Comparison of ENCODE assay signal across 9 mouse cellular contexts in the genomic region with DNA sequence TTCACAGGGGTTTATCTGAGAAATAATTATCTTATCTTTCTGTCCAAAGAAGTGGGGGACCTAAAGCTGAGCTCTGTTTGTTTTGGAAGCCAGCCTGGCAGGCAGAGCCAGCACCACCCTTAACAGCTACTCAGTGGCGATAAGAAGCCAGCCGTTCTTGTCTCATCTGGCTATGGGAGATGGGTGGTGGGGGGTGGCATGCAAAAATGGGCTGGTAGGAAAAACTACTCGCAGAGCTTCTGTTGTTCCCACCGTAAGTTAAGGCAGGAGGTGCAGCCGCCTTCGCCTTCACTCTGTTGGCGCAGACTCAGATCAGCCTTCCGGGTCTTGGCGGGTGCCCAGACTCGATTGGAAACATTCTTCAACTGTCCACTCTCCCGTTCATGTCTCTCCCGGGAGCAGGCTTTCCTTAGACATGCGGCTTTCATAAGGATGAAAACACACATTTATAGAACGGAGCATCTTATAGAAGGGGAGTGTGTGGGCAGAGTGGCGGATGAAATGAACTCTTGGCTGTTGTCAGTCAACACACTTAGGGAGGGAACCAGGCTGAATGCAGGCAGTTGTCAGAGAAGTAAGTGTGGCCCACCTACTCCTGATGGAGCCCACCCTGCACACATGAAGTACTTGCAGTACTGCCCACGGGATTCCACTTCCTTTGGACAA.
DNase-seq lines count a peak whose midpoint lies in the region; ATAC-seq and TF ChIP-seq lines count a peak whose summit lies in the region.
"Had no signal": no experiment of that assay in that cellular context is flagged by ENCODE, and none has a peak within 500 bp of the region (broad histone marks: within the 10 kb centered on the region; RNA-seq: fewer than 3 reads in every experiment).

No protein-coding gene starts in this region.

- no peaks in the 10 kb centered on the region for H3K27me3 ChIP-seq in midbrain, postnatal 0 days (ENCODE audit: insufficient read depth, low read length)
- H3K27me3 ChIP-seq in midbrain, embryonic 10.5 days (ENCODE audit: low read depth, poor library complexity, severe bottlenecking), result no peaks in the 10 kb centered on the region
- no peaks in the 10 kb centered on the region for H3K27me3 ChIP-seq in intestine, embryonic 15.5 days (replicated peaks)
- H3K27me3 ChIP-seq in forebrain, embryonic 14.5 days (replicated peaks; ENCODE audit: control insufficient read depth, insufficient read depth, low read length), result no peaks in the 10 kb centered on the region
- H3K27me3 ChIP-seq: limb, embryonic 12.5 days had no signal

- no peaks in the 10 kb centered on the region for H3K9me3 ChIP-seq in midbrain, postnatal 0 days (ENCODE audit: low read length)
- H3K9me3 ChIP-seq in midbrain, embryonic 10.5 days (replicated peaks), result no peaks in the 10 kb centered on the region
- H3K9me3 ChIP-seq in intestine, embryonic 15.5 days, result no peaks in the 10 kb centered on the region
- H3K9me3 ChIP-seq in forebrain, embryonic 14.5 days (replicated peaks; ENCODE audit: control insufficient read depth, low read length), result no peaks in the 10 kb centered on the region
- H3K9me3 ChIP-seq: limb, embryonic 12.5 days had no signal

- no peak for ATAC-seq in midbrain, postnatal 0 days (ENCODE audit: low FRiP score)
- peak; percentile 52; the same call in 1 of the 2 replicates for ATAC-seq in intestine, embryonic 15.5 days
- ATAC-seq in forebrain, embryonic 14.5 days, result no peak

- H3K4me3 ChIP-seq in midbrain, postnatal 0 days (ENCODE audit: low read depth, low read length), result 0 out of 2 replicates have a peak overlapping the region, but pooled peaks have one; percentile 5
- H3K4me3 ChIP-seq in midbrain, embryonic 10.5 days, result no peak overlapping the region
- 0 out of 2 replicates have a peak overlapping the region, but pooled peaks have one; percentile 6 for H3K4me3 ChIP-seq in intestine, embryonic 15.5 days (replicated peaks)
- no peak overlapping the region for H3K4me3 ChIP-seq in forebrain, embryonic 14.5 days (ENCODE audit: low read depth, low read length)
- H3K4me3 ChIP-seq: limb, embryonic 12.5 days had no signal

- peak overlapping the region; percentile 20; the same call in 1 of the 2 replicates for H3K4me2 ChIP-seq in midbrain, postnatal 0 days (ENCODE audit: low read depth, low read length, poor library complexity, severe bottlenecking)
- H3K4me2 ChIP-seq in intestine, embryonic 15.5 days (replicated peaks), result peak overlapping the region; percentile 43
- H3K4me2 ChIP-seq in forebrain, embryonic 14.5 days (ENCODE audit: low read length), result no peak overlapping the region
- H3K4me2 ChIP-seq: limb, embryonic 12.5 days had no signal

- 69% methylated on average over 16 of the region's 16 CpGs for WGBS in midbrain, postnatal 0 days
- 87% methylated on average over 16 of the region's 16 CpGs for WGBS in midbrain, embryonic 10.5 days
- 44% methylated on average over 16 of the region's 16 CpGs for WGBS in intestine, embryonic 15.5 days
- 62% methylated on average over 16 of the region's 16 CpGs for WGBS in forebrain, embryonic 14.5 days

- no peak overlapping the region for H3K9ac ChIP-seq in midbrain, postnatal 0 days (replicated peaks; ENCODE audit: low read length, poor library complexity, severe bottlenecking)
- no peak overlapping the region for H3K9ac ChIP-seq in intestine, embryonic 15.5 days
- H3K9ac ChIP-seq in forebrain, embryonic 14.5 days (ENCODE audit: low read length), result no peak overlapping the region
- H3K9ac ChIP-seq: limb, embryonic 12.5 days had no signal

- TF ChIP-seq CTCF in midbrain, postnatal 0 days (IDR thresholded peaks at IDR 0.05), result no peak

- H3K27ac ChIP-seq in midbrain, postnatal 0 days (ENCODE audit: low read depth, low read length), result no peak overlapping the region
- no peak overlapping the region for H3K27ac ChIP-seq in midbrain, embryonic 10.5 days (replicated peaks)
- H3K27ac ChIP-seq in intestine, embryonic 15.5 days, result no peak overlapping the region
- H3K27ac ChIP-seq in forebrain, embryonic 14.5 days (ENCODE audit: low read depth, low read length), result no peak overlapping the region
- H3K27ac ChIP-seq: limb, embryonic 12.5 days had no signal

- peak; percentile 71 to 73 for DNase-seq in cerebellum, postnatal 14 days
- no peak for DNase-seq in cerebellum, adult 9-11 months
- peak; percentile 49 for DNase-seq in midbrain, postnatal 0 days (ENCODE audit: low spot score)
- no peak for DNase-seq in midbrain, embryonic 10.5 days (ENCODE audit: low spot score)
- peak; percentile 36 to 40 for DNase-seq in lung, postnatal 4 days
- no peak for DNase-seq in embryo, embryonic 11 days
- DNase-seq in forebrain, embryonic 14.5 days (ENCODE audit: low spot score), result no peak

- H3K4me1 ChIP-seq in midbrain, postnatal 0 days (ENCODE audit: insufficient read depth, low read length), result no peaks in the 10 kb centered on the region
- peaks cover 11% of the 10 kb centered on the region for H3K4me1 ChIP-seq in midbrain, embryonic 10.5 days
- peaks cover 11% of the 10 kb centered on the region for H3K4me1 ChIP-seq in intestine, embryonic 15.5 days (replicated peaks)
- H3K4me1 ChIP-seq in forebrain, embryonic 14.5 days (ENCODE audit: control insufficient read depth, insufficient read depth, low read length), result no peaks in the 10 kb centered on the region; the same call in 1 of the 2 replicates

- H3K36me3 ChIP-seq in midbrain, postnatal 0 days (ENCODE audit: insufficient read depth, low read length), result no peaks in the 10 kb centered on the region
- H3K36me3 ChIP-seq in midbrain, embryonic 10.5 days, result no peaks in the 10 kb centered on the region
- no peaks in the 10 kb centered on the region for H3K36me3 ChIP-seq in intestine, embryonic 15.5 days
- H3K36me3 ChIP-seq in forebrain, embryonic 14.5 days (ENCODE audit: control insufficient read depth, insufficient read depth, low read length), result no peaks in the 10 kb centered on the region
- H3K36me3 ChIP-seq: limb, embryonic 12.5 days had no signal

Comparison
In these comparisons a context has a peak if more than half of its experiments do, and no peak if none do; other contexts are left out.
1. DNase-seq: peak in cerebellum, postnatal 14 days (2 of 2), midbrain, postnatal 0 days (single experiment) and lung, postnatal 4 days (2 of 2); none in cerebellum, adult 9-11 months (single experiment), midbrain, embryonic 10.5 days (single experiment), embryo, embryonic 11 days (single experiment) and forebrain, embryonic 14.5 days (single experiment).
2. H3K4me3 ChIP-seq: peak in midbrain, postnatal 0 days (single experiment) and intestine, embryonic 15.5 days (single experiment); none in midbrain, embryonic 10.5 days (single experiment) and forebrain, embryonic 14.5 days (single experiment).